Mouse (Mus musculus) myocyte (in vitro differentiated cells): ENCODE measurements around the gene Zfp956. TPM values are rescaled to one million over a fixed set of nuclear protein-coding genes. Genes with fewer than 3 reads are reported as not detected.

Experiments used
- H3K27me3 ChIP-seq: one replicate; pipeline ENCODE4 v1.6.1; 2011; ENCODE audit not compliant: control insufficient read depth, insufficient read depth, insufficient read length
- H3K36me3 ChIP-seq: one replicate; pipeline ENCODE4 v1.6.1; 2011; ENCODE audit not compliant: control insufficient read depth, insufficient read depth
- H3K4me2 ChIP-seq: one replicate; pipeline ENCODE4 v1.6.1; 2011; ENCODE audit warnings: low read depth, control low read depth
- H3K4me3 ChIP-seq: one replicate; pipeline ENCODE4 v1.5.1; 2011; ENCODE audit warnings: mild to moderate bottlenecking, control low read depth, moderate library complexity
- H3K79me2 ChIP-seq: one replicate; pipeline ENCODE4 v1.6.1; 2011; ENCODE audit not compliant: control insufficient read depth, insufficient read depth
- H3ac ChIP-seq: one replicate; pipeline ENCODE4 v1.6.1; 2011; ENCODE audit not compliant: control insufficient read depth, insufficient read length
- E2F4 ChIP-seq: IDR thresholded peaks from one replicate; pipeline ENCODE4 v1.6.1; 2011; ENCODE audit warnings: mild to moderate bottlenecking, control low read depth, moderate library complexity; ENCODE audit not compliant: insufficient read depth
- MAX ChIP-seq: IDR thresholded peaks from one replicate; pipeline ENCODE4 v1.6.1; 2011; ENCODE audit warnings: low read depth, mild to moderate bottlenecking, control low read depth
- MYOD1 ChIP-seq, 3 experiments: IDR thresholded peaks; one replicate each; pipeline ENCODE4 v1.6.1; 2011; ENCODE audit warnings: control low read depth in 2 of 3, low read depth in 2 of 3, mild to moderate bottlenecking in 2 of 3, moderate library complexity in 1 of 3; ENCODE audit not compliant: insufficient read length in 2 of 3, control insufficient read depth in 1 of 3
- MYOG ChIP-seq, 3 experiments: IDR thresholded peaks; one replicate each; pipeline ENCODE4 v1.6.1; 2011; ENCODE audit warnings: control low read depth in 2 of 3, low read depth in 2 of 3, mild to moderate bottlenecking in 2 of 3; ENCODE audit not compliant: insufficient read length in 2 of 3, control insufficient read depth in 1 of 3, insufficient read depth in 1 of 3
- POLR2AphosphoS2 ChIP-seq: IDR thresholded peaks from one replicate; pipeline ENCODE4 v1.6.1; 2011; ENCODE audit warnings: low read depth, control low read depth; ENCODE audit not compliant: insufficient read length
- REST ChIP-seq: IDR thresholded peaks from one replicate; pipeline ENCODE4 v1.6.1; 2011; ENCODE audit warnings: mild to moderate bottlenecking, control low read depth, moderate library complexity; ENCODE audit not compliant: insufficient read depth, insufficient read length
- SRF ChIP-seq: IDR thresholded peaks from one replicate; pipeline ENCODE4 v1.6.1; 2011; ENCODE audit warnings: low read depth; ENCODE audit not compliant: control insufficient read depth, insufficient read length
- TCF12 ChIP-seq: IDR thresholded peaks from one replicate; pipeline ENCODE4 v1.6.1; 2011; ENCODE audit warnings: mild to moderate bottlenecking, control low read depth; ENCODE audit not compliant: poor library complexity, insufficient read depth, severe bottlenecking
- USF1 ChIP-seq: IDR thresholded peaks from one replicate; pipeline ENCODE4 v1.6.1; 2011; ENCODE audit warnings: low read depth, mild to moderate bottlenecking, control low read depth, moderate library complexity
- polyA plus RNA-seq: library from polyadenylated mRNA; unstranded; fragments of >200 nt; fragmentation: generic; extraction: Trizol; gene quantifications from one replicate; pipeline ENCODE4 v1.2.1, GENCODE M21; 2012; ENCODE audit warnings: missing spikeins

Gene Zfp956
- polyA plus RNA-seq, 1 experiment: 1.5 TPM

- TF ChIP-seq SRF: no peak
- TF ChIP-seq E2F4: no peak
- TF ChIP-seq MYOD1 (IDR thresholded peaks at IDR 0.05; ENCODE audit: control insufficient read depth in 1 of 3, insufficient read length in 2 of 3, low read depth in 2 of 3): no peak
- no peak for TF ChIP-seq USF1
- TF ChIP-seq MYOG (IDR thresholded peaks at IDR 0.05; ENCODE audit: control insufficient read depth in 1 of 3, insufficient read depth in 1 of 3, insufficient read length in 2 of 3, low read depth in 2 of 3): no peak
- no peak for TF ChIP-seq MAX
- no peak for TF ChIP-seq POLR2AphosphoS2
- TF ChIP-seq REST: no peak
- no peak for TF ChIP-seq TCF12
- H3K36me3 ChIP-seq: no peaks in the 10 kb centered on the region
- H3K4me3 ChIP-seq: no peak overlapping the region
- no peaks in the 10 kb centered on the region for H3K27me3 ChIP-seq
- no peaks in the 10 kb centered on the region for H3K79me2 ChIP-seq
- H3ac ChIP-seq: no peak overlapping the region
- H3K4me2 ChIP-seq: peak overlapping the region; percentile 37
Measured at GRCm38 (mm10) chr6:48010727-48011126, 57.5 kb downstream of the Zfp956 start.

Other genes with a start within 250 kb of the Zfp956 start
- 49.3 TPM for gene Pdia4, start 140.0 kb upstream of the Zfp956 start, polyA plus RNA-seq
- gene Zfp786, start 122.5 kb upstream of the Zfp956 start, polyA plus RNA-seq: 0.30 TPM
- 2.2 TPM for gene Zfp398, start 117.7 kb upstream of the Zfp956 start, polyA plus RNA-seq
- 22.4 TPM for gene Zfp282, start 76.2 kb upstream of the Zfp956 start, polyA plus RNA-seq
- gene Zfp212, start 32.9 kb upstream of the Zfp956 start, polyA plus RNA-seq: 9.7 TPM
- 22.7 TPM for gene Zfp777, start 95.5 kb downstream of the Zfp956 start, polyA plus RNA-seq
- 11.0 TPM for gene Zfp746, start 133.2 kb downstream of the Zfp956 start, polyA plus RNA-seq